Mouse (Mus musculus): Measurements from ENCODE around the gene Grik4.
A peak's percentile ranks its signal among the peaks of the same experiment; 100 is the strongest.

The Grik4 gene

DNA sequence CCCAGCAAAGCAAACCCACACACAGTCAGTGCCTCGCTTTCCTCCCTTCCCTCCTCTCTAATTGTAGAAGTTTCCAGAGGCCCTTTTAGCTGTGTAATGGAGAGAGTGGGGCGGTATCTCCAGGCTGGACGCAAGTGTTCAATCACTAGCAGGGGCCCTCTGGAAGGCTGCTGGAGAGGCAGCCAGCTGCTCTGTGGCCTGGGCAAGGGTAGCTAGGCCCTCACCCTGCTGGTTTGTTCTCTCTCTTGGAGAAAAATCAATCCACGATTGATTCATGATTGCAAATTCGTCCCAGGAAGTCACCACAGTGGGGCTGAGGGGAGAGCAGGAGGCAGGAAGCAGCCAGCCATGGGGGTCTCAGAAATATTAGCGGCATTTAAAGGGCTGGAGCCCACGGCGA lies 271.3 kb downstream of the Grik4 start:
- DNase-seq (ENCODE audit: low spot score in 2 of 2): no peak

DNA sequence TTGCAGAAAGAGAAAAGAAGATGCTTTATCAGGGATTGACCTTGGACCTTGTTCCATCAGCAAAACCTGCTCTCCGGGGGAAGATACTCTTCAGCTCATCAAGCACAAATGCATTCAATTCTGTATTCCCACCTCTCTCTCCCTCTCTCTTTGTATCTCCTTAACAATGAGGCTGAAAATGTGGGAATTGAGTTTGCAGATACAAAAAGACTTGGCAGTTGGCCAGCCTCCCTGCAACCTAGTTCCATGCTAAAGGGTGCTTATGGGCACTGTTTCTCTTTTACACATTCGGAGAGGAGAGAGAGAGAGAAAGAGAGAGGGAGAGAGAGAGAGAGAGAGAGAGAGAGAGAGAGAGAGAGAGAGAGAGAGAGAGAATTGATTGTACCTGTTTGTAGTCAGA lies 273.7 kb downstream of the Grik4 start:
- no peak for DNase-seq (ENCODE audit: low spot score in 2 of 2)

GRCm38 (mm10) chr9:42661481-42661880 lies 282.8 kb downstream of the Grik4 start:
- no peak for DNase-seq (ENCODE audit: low spot score in 2 of 2)

DNA sequence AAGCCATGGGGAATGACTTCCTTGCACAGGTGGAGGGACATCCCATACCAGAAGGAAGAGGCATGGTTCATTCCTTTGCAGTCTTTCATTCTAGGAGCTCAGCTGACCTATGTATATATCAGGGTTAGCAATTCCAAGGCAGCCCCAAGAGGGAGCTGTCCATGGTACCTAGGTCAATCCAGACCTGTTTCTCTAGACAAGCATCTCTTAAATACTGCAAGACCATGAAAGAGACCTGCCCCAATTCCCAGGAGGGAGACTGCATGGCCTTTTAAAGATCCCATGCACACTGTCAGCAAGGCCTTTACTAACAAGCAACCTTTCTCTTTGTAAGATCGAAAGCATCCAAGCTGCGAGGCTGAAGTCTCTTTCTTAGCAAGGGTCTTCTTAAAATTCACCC lies 291.5 kb downstream of the Grik4 start:
- no peak for DNase-seq (ENCODE audit: low spot score in 2 of 2)

DNA sequence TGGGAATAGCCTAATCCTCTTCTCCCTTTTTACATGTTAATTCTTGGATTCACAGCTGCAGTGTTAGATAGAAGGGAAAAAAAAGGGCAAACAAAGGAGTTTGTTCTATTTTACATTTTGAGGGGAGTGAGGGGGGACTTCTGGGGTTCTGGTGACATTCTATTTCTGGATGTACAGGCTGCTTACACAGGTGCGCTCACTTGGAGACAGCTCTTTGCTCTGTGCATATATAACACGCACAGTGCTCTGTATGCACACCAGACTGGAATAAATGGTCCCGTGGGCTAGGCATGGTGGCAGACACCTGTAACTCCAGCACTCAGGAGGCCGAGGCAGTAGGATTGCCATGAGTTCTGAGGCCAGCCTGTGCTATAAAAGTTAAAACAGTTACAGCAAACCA lies 292.0 kb downstream of the Grik4 start:
- no peak for DNase-seq (ENCODE audit: low spot score in 2 of 2)

DNA sequence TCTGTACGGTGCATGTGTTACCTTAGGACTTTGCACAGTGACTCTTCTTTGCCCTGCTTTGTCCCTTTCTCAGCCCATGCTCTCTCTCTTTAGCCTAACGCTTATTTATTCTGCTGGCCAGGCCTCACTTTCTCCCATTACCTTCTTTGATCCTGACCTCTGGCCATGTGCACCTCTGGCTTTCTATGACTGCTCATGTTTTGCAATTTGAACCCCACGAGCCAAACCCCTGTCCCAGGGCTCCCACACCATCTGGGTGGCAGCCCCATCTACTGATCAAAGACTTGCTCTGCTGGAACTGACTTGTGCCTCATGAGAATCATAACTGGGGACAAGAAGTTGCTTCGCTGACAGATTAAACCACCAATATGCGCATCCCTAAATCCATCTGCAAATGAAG lies 294.4 kb downstream of the Grik4 start:
- DNase-seq (ENCODE audit: low spot score in 2 of 2): no peak

- no peak for DNase-seq (ENCODE audit: low spot score in 2 of 2)
Observed at GRCm38 (mm10) chr9:42648051-42648450, 296.2 kb downstream of the Grik4 start.

GRCm38 (mm10) chr9:42647596-42647995 lies 296.7 kb downstream of the Grik4 start:
- no peak for DNase-seq (ENCODE audit: low spot score in 2 of 2)

DNA sequence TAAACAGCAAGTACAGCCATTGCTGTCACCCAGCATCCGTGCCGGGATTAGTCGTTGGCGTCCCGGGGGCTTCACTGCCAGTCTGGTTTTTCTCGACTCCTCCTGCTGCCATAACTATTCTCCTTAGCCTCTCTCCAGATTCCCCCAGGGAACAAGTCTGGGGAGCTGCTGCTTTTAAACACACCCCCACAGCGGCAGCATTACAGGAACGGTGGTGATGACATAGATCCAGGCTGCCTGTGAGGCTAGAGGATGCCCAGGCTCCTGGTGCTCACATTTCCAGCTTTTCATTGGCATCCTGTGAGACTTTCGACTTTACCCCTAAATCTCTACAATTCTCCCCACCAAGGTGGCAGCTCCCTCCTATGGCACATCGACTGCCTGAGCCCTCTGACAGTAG lies 297.5 kb downstream of the Grik4 start:
- DNase-seq (ENCODE audit: low spot score in 2 of 2): no peak

DNA sequence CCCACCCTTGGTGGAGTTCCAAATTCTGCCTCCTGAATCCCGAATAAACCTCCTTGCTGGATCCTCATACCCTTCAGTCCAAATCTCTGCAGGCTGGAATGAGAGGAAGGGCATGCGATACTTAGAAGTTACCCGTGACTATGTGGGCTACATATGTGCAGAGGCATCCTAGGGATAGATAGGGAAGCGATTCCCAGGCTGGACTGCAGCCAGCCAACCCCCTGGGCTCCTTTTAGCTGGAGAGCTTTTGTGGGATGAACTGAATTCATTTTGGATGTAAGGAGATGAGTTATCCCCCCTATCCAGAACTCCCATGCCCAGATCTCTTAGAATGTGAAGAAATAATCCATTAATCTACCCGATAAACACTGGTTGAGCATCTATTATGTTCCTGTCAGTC lies 299.1 kb downstream of the Grik4 start:
- DNase-seq (ENCODE audit: low spot score in 2 of 2): no peak

DNA sequence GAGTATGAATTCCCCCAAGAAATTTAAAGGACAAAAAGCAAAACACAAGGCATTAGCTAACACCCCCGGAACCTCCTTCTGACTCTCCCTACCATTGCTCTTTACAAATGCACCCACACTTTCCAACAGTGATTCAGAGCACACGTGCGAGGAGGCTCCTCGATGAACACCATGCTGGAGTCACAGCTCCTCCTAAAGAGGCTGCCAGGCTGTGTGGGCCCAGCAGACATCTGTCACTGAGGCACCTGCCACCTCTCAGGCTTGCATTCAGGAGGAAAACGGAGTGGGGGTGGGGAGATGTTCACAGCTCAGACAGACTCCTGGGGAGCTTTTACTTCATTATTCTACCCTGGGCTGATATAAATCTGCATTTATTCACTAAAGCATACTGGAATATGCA lies 301.5 kb downstream of the Grik4 start:
- DNase-seq (ENCODE audit: low spot score in 2 of 2): peak; percentile 34 to 67

DNA sequence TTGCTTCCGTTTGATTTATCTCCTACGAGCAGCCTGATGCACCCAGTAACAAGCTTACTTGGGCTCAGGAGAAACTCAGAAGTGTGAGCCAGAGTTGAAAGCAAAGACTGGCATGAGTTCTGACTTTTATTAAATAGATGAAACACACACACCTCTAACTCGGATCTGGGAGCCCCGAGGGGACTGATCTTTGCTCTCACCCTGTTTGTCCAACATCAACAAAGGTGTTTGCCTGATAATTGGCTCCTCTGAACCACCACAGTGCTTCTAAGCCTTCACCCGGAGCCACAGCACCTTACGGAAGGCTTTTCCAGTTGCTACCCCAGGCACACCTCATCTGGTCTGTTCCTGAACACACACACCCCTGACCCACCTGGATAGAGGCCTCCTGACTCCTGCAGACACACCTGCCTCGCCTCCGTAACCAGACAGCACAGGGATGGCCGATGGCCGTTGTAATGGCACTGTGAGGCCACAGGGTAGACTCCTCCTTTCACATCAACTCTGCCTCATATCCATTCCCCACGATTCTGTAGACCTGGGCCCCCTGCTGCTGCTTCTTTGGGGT lies 302.7 kb downstream of the Grik4 start:
- no peak for DNase-seq (ENCODE audit: low spot score in 2 of 2)

DNA sequence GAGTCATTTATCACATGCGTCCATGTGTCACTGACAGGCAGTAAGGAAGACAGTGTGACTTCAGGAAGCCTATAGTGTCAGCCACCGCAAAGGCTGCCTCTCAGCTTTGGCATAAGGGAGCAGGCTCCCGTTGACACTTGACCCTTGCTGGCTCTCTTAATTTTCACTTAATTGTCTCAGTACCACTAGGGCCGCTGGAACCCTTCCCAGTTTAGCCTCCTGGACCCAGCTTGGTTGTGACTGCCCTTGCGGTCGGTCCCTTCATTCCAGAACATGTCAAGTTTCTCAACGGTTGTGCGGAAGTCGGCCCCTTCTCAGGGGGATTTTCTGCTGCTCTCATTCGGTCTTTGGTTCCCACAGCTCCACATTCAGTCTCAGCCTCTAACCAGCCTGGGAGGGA lies 307.8 kb downstream of the Grik4 start:
- no peak for DNase-seq (ENCODE audit: low spot score in 2 of 2)

DNA sequence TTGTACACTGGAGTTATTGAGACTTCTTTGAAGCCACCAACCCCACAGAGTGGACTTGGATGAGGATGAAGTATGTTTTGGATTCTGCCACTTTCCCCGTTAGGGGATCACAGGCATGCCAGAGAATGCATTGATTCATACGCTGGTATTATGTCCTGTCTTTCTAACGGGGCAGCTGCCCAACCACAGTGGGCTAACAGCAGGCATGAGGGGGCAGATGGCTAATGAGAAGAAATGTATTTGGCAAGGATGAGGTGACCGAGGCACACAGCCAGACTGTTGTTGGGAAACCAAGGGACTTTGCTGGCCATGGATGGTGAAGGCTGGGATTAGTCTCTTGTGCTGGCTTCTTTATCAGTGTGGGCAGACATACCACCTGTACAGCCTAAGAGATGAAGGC lies 312.8 kb downstream of the Grik4 start:
- no peak for DNase-seq (ENCODE audit: low spot score in 2 of 2)

DNA sequence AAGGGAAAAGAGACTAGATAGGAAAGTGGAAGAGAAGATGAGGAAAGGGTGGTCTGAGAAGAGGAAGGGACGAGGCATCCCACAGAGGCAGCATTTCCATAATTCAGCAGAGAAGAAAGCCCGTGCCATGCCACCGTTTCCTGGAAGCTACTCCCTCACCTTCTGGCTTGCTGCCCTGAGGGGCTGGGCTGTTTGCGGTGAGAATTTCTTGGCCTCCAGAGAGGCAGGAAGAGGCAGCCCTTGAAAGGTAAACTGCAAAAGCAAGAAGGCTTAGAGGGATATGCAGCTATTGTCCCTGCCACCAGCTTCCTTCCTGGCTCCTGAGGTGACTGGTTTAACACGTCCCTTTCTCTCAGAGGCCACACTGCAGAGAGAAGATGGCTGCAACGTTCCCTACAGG lies 316.7 kb downstream of the Grik4 start:
- DNase-seq (ENCODE audit: low spot score in 2 of 2): no peak

GRCm38 (mm10) chr9:42627146-42627545 lies 317.1 kb downstream of the Grik4 start:
- DNase-seq (ENCODE audit: low spot score in 2 of 2): no peak

DNA sequence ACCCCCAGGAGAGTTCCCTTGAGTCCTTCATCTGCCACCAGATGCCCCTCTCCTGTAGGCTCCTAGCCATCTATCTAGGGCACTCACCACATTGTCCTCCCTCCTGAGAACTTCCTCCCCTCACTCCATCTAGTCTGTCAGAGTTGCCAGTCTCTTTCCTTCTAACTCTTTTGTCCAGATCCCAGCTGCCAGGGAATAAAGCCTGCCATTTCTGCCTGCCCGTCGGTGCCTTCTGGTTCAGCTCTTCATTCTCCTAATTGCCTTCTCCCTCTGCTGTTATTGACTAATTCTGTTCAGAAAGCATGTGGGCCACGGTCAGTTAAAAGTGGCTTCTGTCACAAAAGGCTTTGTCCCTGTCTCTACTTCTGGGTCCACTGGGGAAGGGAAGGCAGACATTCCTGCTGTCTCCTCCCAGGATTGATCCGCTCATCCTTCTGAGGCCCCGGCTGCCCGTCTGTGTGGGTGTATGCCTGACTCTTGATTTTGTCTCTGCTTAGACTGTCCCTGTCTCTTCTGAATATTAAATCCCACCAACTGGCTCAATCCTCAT lies 318.0 kb downstream of the Grik4 start:
- DNase-seq (ENCODE audit: low spot score in 2 of 2): no peak

DNA sequence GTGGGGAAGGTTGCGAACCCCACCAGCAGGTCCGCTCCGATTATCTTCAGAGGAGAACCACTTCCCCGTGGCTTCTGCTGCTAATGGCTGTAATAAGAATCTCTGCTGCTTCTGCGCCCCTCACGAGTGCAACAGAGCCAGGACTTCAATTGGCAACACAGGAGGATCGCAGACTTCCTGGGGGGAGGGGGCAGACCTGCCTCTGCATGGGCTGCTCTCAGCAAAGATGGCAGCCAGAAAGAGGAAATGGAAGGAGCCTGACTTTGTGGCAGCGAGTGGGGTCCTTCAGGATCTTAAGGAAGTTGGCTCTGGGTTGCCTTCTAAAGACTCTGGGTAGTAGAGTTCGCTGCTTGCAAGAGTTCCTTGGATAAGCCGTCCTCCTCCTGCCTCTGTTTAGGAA lies 329.9 kb downstream of the Grik4 start:
- DNase-seq (ENCODE audit: low spot score in 2 of 2): no peak

- DNase-seq (ENCODE audit: low spot score in 2 of 2): no peak
Observed at GRCm38 (mm10) chr9:42613827-42614226, 330.5 kb downstream of the Grik4 start.

- no peak for DNase-seq (ENCODE audit: low spot score in 2 of 2)
Observed at GRCm38 (mm10) chr9:42612482-42612991, 331.8 kb downstream of the Grik4 start.

- no peak for DNase-seq (ENCODE audit: low spot score in 2 of 2)
Observed at GRCm38 (mm10) chr9:42601445-42601844, 342.8 kb downstream of the Grik4 start.

DNA sequence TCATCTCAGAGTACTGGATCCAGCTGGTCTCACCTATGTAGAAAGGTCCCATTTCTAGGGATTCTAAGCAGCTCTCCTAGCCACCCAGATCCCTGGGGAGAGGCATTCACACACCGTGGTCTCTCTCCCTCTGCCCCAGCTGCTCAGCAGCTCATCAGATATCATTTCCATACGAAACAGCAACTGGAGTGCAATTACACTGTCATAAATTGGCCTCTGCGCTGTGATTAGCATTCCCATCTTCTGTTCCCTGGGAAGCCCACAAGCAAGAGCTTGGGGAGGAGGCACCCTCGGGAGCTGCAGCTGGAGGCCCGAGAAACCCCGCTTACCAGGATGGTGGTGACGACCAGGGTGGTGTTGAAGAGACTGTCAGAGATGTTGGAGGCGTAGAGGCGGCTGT lies 346.8 kb downstream of the Grik4 start:
- DNase-seq (ENCODE audit: low spot score in 2 of 2): no peak

GRCm38 (mm10) chr9:42578511-42578910 lies 365.8 kb downstream of the Grik4 start:
- no peak for DNase-seq (ENCODE audit: low spot score in 2 of 2)

GRCm38 (mm10) chr9:42578106-42578505 lies 366.2 kb downstream of the Grik4 start:
- no peak for DNase-seq (ENCODE audit: low spot score in 2 of 2)
